Mouse (Mus musculus): ENCODE data around the gene Arv1.
A peak's percentile ranks its signal among the peaks of the same experiment; 100 is the strongest.

The Arv1 gene

GRCm38 (mm10) chr8:124721862-124722515 lies at the start of gene Arv1, which contains the start of gene Ttc13:
Gene Arv1, plus strand, starts transcription at chr8:124722139.
Gene Ttc13, minus strand, starts transcription at chr8:124721983.
- peak; percentile 97 to 98 for DNase-seq

GRCm38 (mm10) chr8:124672345-124672744 lies 49.6 kb upstream of the Arv1 start:
- DNase-seq: no peak

GRCm38 (mm10) chr8:124676661-124677060 lies 45.3 kb upstream of the Arv1 start:
- no peak for DNase-seq

GRCm38 (mm10) chr8:124677078-124677477 lies 44.9 kb upstream of the Arv1 start:
- DNase-seq: no peak

GRCm38 (mm10) chr8:124677486-124677885 lies 44.5 kb upstream of the Arv1 start:
- DNase-seq: peak; percentile 84 to 85

- no peak for DNase-seq
These were observed 43.7 kb upstream of the Arv1 start for GRCm38 (mm10) chr8:124678246-124678645.

- peak in 1 of 2 experiments; percentile 60 for DNase-seq
These were observed 40.7 kb upstream of the Arv1 start for GRCm38 (mm10) chr8:124681077-124681791.

- peak in 1 of 2 experiments; percentile 61 for DNase-seq
These were observed 40.2 kb upstream of the Arv1 start for GRCm38 (mm10) chr8:124681792-124682157.

- no peak for DNase-seq
These were observed 39.7 kb upstream of the Arv1 start for GRCm38 (mm10) chr8:124682218-124682617.

- DNase-seq: no peak
These were observed 33.0 kb upstream of the Arv1 start for GRCm38 (mm10) chr8:124688899-124689298.

- peak in 1 of 2 experiments; percentile 44 for DNase-seq
These were observed 30.2 kb upstream of the Arv1 start for GRCm38 (mm10) chr8:124691706-124692105.

- no peak for DNase-seq
These were observed 26.4 kb upstream of the Arv1 start for GRCm38 (mm10) chr8:124695424-124696100.

GRCm38 (mm10) chr8:124700271-124700670 lies 21.7 kb upstream of the Arv1 start:
- no peak for DNase-seq

GRCm38 (mm10) chr8:124701023-124701422 lies 20.9 kb upstream of the Arv1 start:
- peak; percentile 43 for DNase-seq

GRCm38 (mm10) chr8:124702183-124702582 lies 19.8 kb upstream of the Arv1 start:
- DNase-seq: no peak

- DNase-seq: no peak
These were observed 18.4 kb upstream of the Arv1 start for GRCm38 (mm10) chr8:124703526-124703925.

GRCm38 (mm10) chr8:124704376-124704775 lies 17.6 kb upstream of the Arv1 start:
- no peak for DNase-seq

- DNase-seq: no peak
These were observed 16.1 kb upstream of the Arv1 start for GRCm38 (mm10) chr8:124705823-124706222.

- no peak for DNase-seq
These were observed 8.7 kb upstream of the Arv1 start for GRCm38 (mm10) chr8:124713207-124713606.

GRCm38 (mm10) chr8:124715736-124716135 lies 6.2 kb upstream of the Arv1 start:
- DNase-seq: no peak

- DNase-seq: no peak
These were observed 1.8 kb upstream of the Arv1 start for GRCm38 (mm10) chr8:124720133-124720532.

- DNase-seq: no peak
These were observed 739 bp upstream of the Arv1 start for GRCm38 (mm10) chr8:124720938-124721861.

- no peak for DNase-seq
These were observed 2.4 kb downstream of the Arv1 start for GRCm38 (mm10) chr8:124724301-124724700.
